ENCODE assay signal across 9 mouse cellular contexts in genomic region chr17:88758003-88758437, GRCm38 (mm10). TPM values are rescaled to one million over a fixed set of nuclear protein-coding genes. Genes with fewer than 3 reads are reported as not detected.
DNase-seq lines count a peak whose midpoint lies in the region; ATAC-seq lines count a peak whose summit lies in the region.
"Had no signal": no experiment of that assay in that cellular context is flagged by ENCODE, and none has a peak within 500 bp of the region (broad histone marks: within the 10 kb centered on the region; RNA-seq: fewer than 3 reads in every experiment).

No protein-coding gene starts in this region.

- no peak overlapping the region for H3K9ac ChIP-seq in midbrain, embryonic 11.5 days (ENCODE audit: low read length)
- no peak overlapping the region for H3K9ac ChIP-seq in intestine, embryonic 16.5 days (ENCODE audit: low read depth, low read length)
- H3K9ac ChIP-seq: liver, embryonic 13.5 days had no signal

- 8% methylated on average over 9 of the region's 9 CpGs for WGBS in midbrain, embryonic 11.5 days
- 20% methylated on average over 9 of the region's 9 CpGs for WGBS in intestine, embryonic 16.5 days

- H3K4me2 ChIP-seq in midbrain, embryonic 11.5 days: peak overlapping the region; percentile 20; the same call in 1 of the 2 replicates
- no peak overlapping the region for H3K4me2 ChIP-seq in intestine, embryonic 16.5 days (ENCODE audit: low read depth, low read length)
- H3K4me2 ChIP-seq: liver, embryonic 13.5 days had no signal

- H3K4me3 ChIP-seq in midbrain, embryonic 11.5 days (ENCODE audit: low read depth, low read length): no peak overlapping the region
- H3K4me3 ChIP-seq in intestine, embryonic 16.5 days (ENCODE audit: low read length): no peak overlapping the region
- H3K4me3 ChIP-seq: liver, embryonic 13.5 days had no signal

- peaks cover 5% of the 10 kb centered on the region; the same call in 1 of the 2 replicates for H3K27me3 ChIP-seq in midbrain, embryonic 11.5 days (ENCODE audit: control insufficient read depth, insufficient read depth, low read length)
- H3K27me3 ChIP-seq in intestine, embryonic 16.5 days (replicated peaks; ENCODE audit: control insufficient read depth, insufficient read depth, low read length): no peaks in the 10 kb centered on the region
- H3K27me3 ChIP-seq: liver, embryonic 13.5 days had no signal

- ATAC-seq in midbrain, embryonic 11.5 days (ENCODE audit: low FRiP score): peak; percentile 86
- no peak for ATAC-seq in intestine, embryonic 16.5 days
- ATAC-seq: Patski had no signal

- H3K36me3 ChIP-seq in midbrain, embryonic 11.5 days (ENCODE audit: control insufficient read depth, insufficient read depth, low read length): no peaks in the 10 kb centered on the region
- no peaks in the 10 kb centered on the region for H3K36me3 ChIP-seq in intestine, embryonic 16.5 days (ENCODE audit: control insufficient read depth, insufficient read depth, low read length)
- H3K36me3 ChIP-seq: liver, embryonic 13.5 days had no signal

- no peak overlapping the region for H3K27ac ChIP-seq in midbrain, embryonic 11.5 days (ENCODE audit: low read depth, low read length)
- no peak overlapping the region for H3K27ac ChIP-seq in intestine, embryonic 16.5 days (ENCODE audit: low read length)
- H3K27ac ChIP-seq: liver, embryonic 13.5 days had no signal

- H3K9me3 ChIP-seq in midbrain, embryonic 11.5 days (ENCODE audit: control insufficient read depth, low read length): no peaks in the 10 kb centered on the region
- no peaks in the 10 kb centered on the region for H3K9me3 ChIP-seq in intestine, embryonic 16.5 days (ENCODE audit: control insufficient read depth, low read length)
- H3K9me3 ChIP-seq: liver, embryonic 13.5 days had no signal

- peaks cover 17% of the 10 kb centered on the region for H3K4me1 ChIP-seq in midbrain, embryonic 11.5 days (ENCODE audit: control insufficient read depth, insufficient read depth, low read length)
- no peaks in the 10 kb centered on the region for H3K4me1 ChIP-seq in intestine, embryonic 16.5 days (ENCODE audit: control insufficient read depth, insufficient read depth, low read length)
- H3K4me1 ChIP-seq: liver, embryonic 13.5 days had no signal

- DNase-seq in spleen, postnatal 36 days (ENCODE audit: low spot score in 2 of 2): peak; percentile 9 to 13
- DNase-seq in spleen, adult 18-20 months: no peak
- peak; percentile 70 to 76 for DNase-seq in frontal cortex, adult 2 months (ENCODE audit: extremely low spot score in 1 of 2, low spot score in 1 of 2)
- no peak for DNase-seq in midbrain, embryonic 11.5 days (ENCODE audit: low spot score, missing footprints)
- DNase-seq in right cerebral cortex, postnatal 4 days: peak; percentile 59
- DNase-seq in kidney, postnatal 10 days: no peak
- DNase-seq: liver, embryonic 13.5 days had no signal

RNA-seq across cellular contexts. Expression of gene Lhcgr, which starts 33.8 kb away (rescaled TPM):
- polyA plus RNA-seq in frontal cortex, adult 2 months (2012; rRNA removed): 0.16 and 0.19 TPM in 2 replicates
- polyA plus RNA-seq in midbrain, embryonic 11.5 days (2014; fragmentation: Nextera tagmentation; extraction: Ambion mirVana): 0.37 and 0.46 TPM in 2 replicates
- polyA plus RNA-seq in intestine, embryonic 16.5 days (2015; fragmentation: Nextera tagmentation; extraction: Ambion mirVana): 0.10 TPM in 1 of 2 replicates, not detected in the other
- polyA plus RNA-seq: liver, embryonic 13.5 days; Patski had no signal

Comparison
In these comparisons a context has a peak if more than half of its experiments do, and no peak if none do; other contexts are left out.
1. DNase-seq: peak in spleen, postnatal 36 days (2 of 2), frontal cortex, adult 2 months (2 of 2) and right cerebral cortex, postnatal 4 days (single experiment); none in spleen, adult 18-20 months (0 of 2), midbrain, embryonic 11.5 days (single experiment) and kidney, postnatal 10 days (single experiment).